Mouse (Mus musculus) hindbrain, embryonic 15.5 days (tissue): Measurements from ENCODE around the gene Tmem186. TPM values are rescaled to one million over a fixed set of nuclear protein-coding genes. Genes with fewer than 3 reads are reported as not detected.

Source experiments
- ATAC-seq: fragments of 200-750 bp; cut with Nextera tagmentation; 2 replicates; pipeline ENCODE4 v1.8.0; 2017; ENCODE audit warnings: low read depth, moderate number of reproducible peaks, moderate TSS enrichment; ENCODE audit not compliant: low FRiP score
- H3K27ac ChIP-seq: fragments of 300-500 bp; sonication (generic); replicated peaks from 2 replicates; pipeline ENCODE4 v1.5.1; 2015; ENCODE audit warnings: mild to moderate bottlenecking, inconsistent platforms
- H3K27me3 ChIP-seq: fragments of 300-500 bp; sonication (generic); 2 replicates; pipeline ENCODE4 v1.6.1; 2015; ENCODE audit warnings: control low read depth, inconsistent platforms
- H3K36me3 ChIP-seq: fragments of 300-500 bp; sonication (generic); 2 replicates; pipeline ENCODE4 v1.6.1; 2015; ENCODE audit warnings: control low read depth, inconsistent platforms
- H3K4me1 ChIP-seq: fragments of 300-500 bp; sonication (generic); replicated peaks from 2 replicates; pipeline ENCODE4 v1.6.1; 2015; ENCODE audit warnings: control low read depth, inconsistent platforms
- H3K4me2 ChIP-seq: fragments of 300-500 bp; sonication (generic); 2 replicates; pipeline ENCODE4 v1.6.1; 2015; ENCODE audit warnings: moderate library complexity, mild to moderate bottlenecking, inconsistent platforms
- H3K4me3 ChIP-seq: fragments of 300-500 bp; sonication (generic); 2 replicates; pipeline ENCODE4 v1.5.1; 2015; ENCODE audit warnings: mild to moderate bottlenecking, inconsistent platforms
- H3K9ac ChIP-seq: fragments of 300-500 bp; sonication (generic); 2 replicates; pipeline ENCODE4 v1.6.1; 2015; ENCODE audit warnings: inconsistent platforms
- H3K9me3 ChIP-seq: fragments of 300-500 bp; sonication (generic); 2 replicates; pipeline ENCODE4 v1.6.1; 2016; ENCODE audit warnings: control low read depth, inconsistent platforms
- WGBS: fragments of 180-500 bp; shearing (Covaris S2); methylation state at CpG from one replicate; pipeline ENCODE4 v1.1.7; 2015; 5-methylcytosine and 5-hydroxymethylcytosine counted together
- polyA plus RNA-seq: library from polyadenylated mRNA; unstranded; fragments of >200 nt; fragmentation: Nextera tagmentation; extraction: Ambion mirVana; gene quantifications from 2 replicates; pipeline ENCODE4 v1.2.1, GENCODE M21; 2015

The Tmem186 gene
- polyA plus RNA-seq, 1 experiment from 2014 or later, result 20.2 TPM

- Histone ChIP-seq H3K9ac (no peak overlapping the region), H3K4me3 (no peak overlapping the region), H3K27me3 (no peaks in the 10 kb centered on the region), H3K27ac (0 out of 2 replicates have a peak overlapping the region, but pooled peaks have one; percentile 43), H3K4me2 (no peak overlapping the region), H3K9me3 (no peaks in the 10 kb centered on the region), H3K4me1 (peaks cover 43% of the 10 kb centered on the region), H3K36me3 (peaks cover 37% of the 10 kb centered on the region)
- no peak for ATAC-seq
- WGBS, result 80% methylated on average over 24 of the region's 24 CpGs
Measured at GRCm38 (mm10) chr16:8663606-8664539, 26.4 kb upstream of the Tmem186 start.

GRCm38 (mm10) chr16:8663022-8663421, 25.5 kb upstream of the Tmem186 start:
- H3K9me3 ChIP-seq, result no peaks in the 10 kb centered on the region
- H3K27ac ChIP-seq, result 0 out of 2 replicates have a peak overlapping the region, but pooled peaks have one; percentile 43
- H3K4me2 ChIP-seq, result no peak overlapping the region
- no peaks in the 10 kb centered on the region for H3K27me3 ChIP-seq
- peaks cover 34% of the 10 kb centered on the region for H3K4me1 ChIP-seq
- no peak for ATAC-seq
- peaks cover 42% of the 10 kb centered on the region for H3K36me3 ChIP-seq
- H3K9ac ChIP-seq, result no peak overlapping the region
- 84% methylated on average over 2 of the region's 2 CpGs for WGBS
- no peak overlapping the region for H3K4me3 ChIP-seq

- Histone ChIP-seq H3K27ac (no peak overlapping the region), H3K4me1 (peaks cover 8% of the 10 kb centered on the region; the same call in 1 of the 2 replicates), H3K27me3 (no peaks in the 10 kb centered on the region), H3K9me3 (no peaks in the 10 kb centered on the region), H3K4me3 (no peak overlapping the region), H3K4me2 (no peak overlapping the region), H3K36me3 (peaks cover 52% of the 10 kb centered on the region), H3K9ac (no peak overlapping the region)
- no peak for ATAC-seq
- 91% methylated on average over 4 of the region's 4 CpGs for WGBS
Measured at GRCm38 (mm10) chr16:8658764-8659163, 21.3 kb upstream of the Tmem186 start.

GRCm38 (mm10) chr16:8658349-8658748, 20.8 kb upstream of the Tmem186 start:
- Histone ChIP-seq H3K4me1 (peaks cover 3% of the 10 kb centered on the region; the same call in 1 of the 2 replicates), H3K36me3 (peaks cover 51% of the 10 kb centered on the region), H3K4me3 (no peak overlapping the region), H3K9me3 (no peaks in the 10 kb centered on the region), H3K27me3 (no peaks in the 10 kb centered on the region), H3K9ac (no peak overlapping the region), H3K27ac (no peak overlapping the region), H3K4me2 (no peak overlapping the region)
- no peak for ATAC-seq
- WGBS, result 82% methylated on average over 4 of the region's 4 CpGs

DNA sequence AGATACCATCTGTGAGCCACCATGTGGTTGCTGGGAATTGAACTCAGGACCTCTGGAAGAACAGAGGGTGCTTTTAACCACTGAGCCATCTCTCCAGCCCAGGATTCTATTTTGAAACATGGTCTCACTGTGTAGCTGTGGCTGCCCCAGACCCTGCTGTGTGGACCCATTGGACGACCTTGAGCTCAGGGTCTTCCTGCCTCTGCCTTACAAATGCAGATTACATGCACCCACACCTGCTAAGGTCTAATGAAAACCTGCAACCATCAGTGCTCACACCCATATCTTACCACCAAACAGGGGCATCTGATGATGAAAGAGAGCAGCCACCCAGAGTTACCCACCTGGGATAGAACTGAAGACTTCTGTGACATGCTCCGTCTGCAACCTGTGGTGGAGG, 18.7 kb upstream of the Tmem186 start:
- Histone ChIP-seq H3K4me1 (no peaks in the 10 kb centered on the region), H3K27me3 (no peaks in the 10 kb centered on the region), H3K9me3 (no peaks in the 10 kb centered on the region), H3K4me3 (no peak overlapping the region), H3K9ac (no peak overlapping the region), H3K27ac (no peak overlapping the region), H3K36me3 (peaks cover 41% of the 10 kb centered on the region), H3K4me2 (no peak overlapping the region)
- ATAC-seq, result no peak
- WGBS, result 94% methylated on average over 2 of the region's 2 CpGs

GRCm38 (mm10) chr16:8655599-8655998, 18.1 kb upstream of the Tmem186 start:
- Histone ChIP-seq H3K27ac (no peak overlapping the region), H3K4me2 (no peak overlapping the region), H3K36me3 (peaks cover 37% of the 10 kb centered on the region), H3K9me3 (no peaks in the 10 kb centered on the region), H3K4me1 (no peaks in the 10 kb centered on the region), H3K4me3 (no peak overlapping the region), H3K27me3 (no peaks in the 10 kb centered on the region), H3K9ac (no peak overlapping the region)
- 84% methylated on average over 9 of the region's 9 CpGs for WGBS
- no peak for ATAC-seq

DNA sequence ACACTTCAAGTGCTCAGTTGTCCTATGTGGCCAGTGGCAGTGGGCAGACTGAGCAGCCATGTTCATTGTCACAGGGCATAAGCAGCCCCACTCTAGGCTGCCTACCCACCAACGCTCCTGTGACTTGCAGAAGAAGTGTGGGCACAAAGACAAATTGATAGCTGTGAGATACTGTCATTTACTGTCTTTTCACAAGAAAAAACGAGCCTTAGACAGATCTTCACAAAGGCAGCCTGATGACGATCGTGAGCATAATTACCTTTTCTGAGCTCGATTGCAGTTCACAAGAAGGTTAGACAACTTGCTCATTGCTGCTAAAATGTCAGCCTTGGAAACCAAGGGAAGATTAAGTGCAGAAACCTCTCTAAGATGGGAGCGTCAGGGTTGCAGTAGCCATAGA, 17.6 kb upstream of the Tmem186 start:
- Histone ChIP-seq H3K9me3 (no peaks in the 10 kb centered on the region), H3K27me3 (no peaks in the 10 kb centered on the region), H3K4me3 (no peak overlapping the region), H3K4me2 (no peak overlapping the region), H3K36me3 (peaks cover 34% of the 10 kb centered on the region), H3K27ac (no peak overlapping the region), H3K4me1 (no peaks in the 10 kb centered on the region), H3K9ac (no peak overlapping the region)
- 86% methylated on average over 6 of the region's 6 CpGs for WGBS
- no peak for ATAC-seq

GRCm38 (mm10) chr16:8650007-8650406, 12.5 kb upstream of the Tmem186 start:
- 92% methylated on average over 3 of the region's 3 CpGs for WGBS
- H3K27ac ChIP-seq, result no peak overlapping the region
- H3K9me3 ChIP-seq, result no peaks in the 10 kb centered on the region
- ATAC-seq, result no peak
- H3K4me3 ChIP-seq, result no peak overlapping the region
- peaks cover 49% of the 10 kb centered on the region for H3K36me3 ChIP-seq
- no peak overlapping the region for H3K4me2 ChIP-seq
- H3K27me3 ChIP-seq, result no peaks in the 10 kb centered on the region
- H3K4me1 ChIP-seq, result no peaks in the 10 kb centered on the region
- H3K9ac ChIP-seq, result no peak overlapping the region

DNA sequence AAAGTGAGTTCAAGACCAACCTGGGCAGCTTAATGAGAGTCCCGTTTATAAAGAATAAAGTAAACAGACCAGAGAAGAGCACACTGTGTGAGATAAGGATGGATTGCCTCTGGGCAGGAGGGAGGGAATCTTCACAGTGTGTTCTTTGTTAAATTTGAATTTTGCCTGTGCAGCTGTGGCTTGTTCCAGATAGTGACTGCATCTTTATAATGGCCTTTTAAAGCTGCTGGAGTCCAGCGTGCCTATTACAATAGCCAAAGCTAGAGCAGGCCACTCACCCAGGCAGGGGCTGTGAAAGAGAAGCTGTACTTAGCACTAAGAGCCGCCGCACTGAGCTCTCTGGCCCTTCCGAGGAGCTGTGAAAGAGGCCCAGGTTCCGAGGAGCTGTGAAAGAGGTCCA, 8.0 kb upstream of the Tmem186 start:
- no peak overlapping the region for H3K27ac ChIP-seq
- 84% methylated on average over 6 of the region's 6 CpGs for WGBS
- ATAC-seq, result no peak
- H3K27me3 ChIP-seq, result no peaks in the 10 kb centered on the region
- no peak overlapping the region for H3K9ac ChIP-seq
- H3K4me1 ChIP-seq, result no peaks in the 10 kb centered on the region
- no peaks in the 10 kb centered on the region for H3K9me3 ChIP-seq
- H3K36me3 ChIP-seq, result peaks cover 57% of the 10 kb centered on the region
- no peak overlapping the region for H3K4me3 ChIP-seq
- no peak overlapping the region for H3K4me2 ChIP-seq

GRCm38 (mm10) chr16:8643855-8644254, 6.3 kb upstream of the Tmem186 start:
- no peak overlapping the region for H3K27ac ChIP-seq
- no peak overlapping the region for H3K9ac ChIP-seq
- H3K27me3 ChIP-seq, result no peaks in the 10 kb centered on the region
- peaks cover 6% of the 10 kb centered on the region; the same call in 1 of the 2 replicates for H3K4me1 ChIP-seq
- H3K9me3 ChIP-seq, result no peaks in the 10 kb centered on the region
- WGBS, result 82% methylated on average over 2 of the region's 2 CpGs
- no peak overlapping the region for H3K4me3 ChIP-seq
- 0 out of 2 replicates have a peak, but pooled peaks have one; percentile 65 for ATAC-seq
- peaks cover 44% of the 10 kb centered on the region for H3K36me3 ChIP-seq
- no peak overlapping the region for H3K4me2 ChIP-seq

GRCm38 (mm10) chr16:8639466-8640191, 2.1 kb upstream of the Tmem186 start:
- Histone ChIP-seq H3K27ac (no peak overlapping the region), H3K4me1 (peaks cover 35% of the 10 kb centered on the region), H3K4me2 (no peak overlapping the region), H3K36me3 (peaks cover 13% of the 10 kb centered on the region), H3K4me3 (no peak overlapping the region), H3K27me3 (no peaks in the 10 kb centered on the region), H3K9ac (no peak overlapping the region), H3K9me3 (no peaks in the 10 kb centered on the region)
- 89% methylated on average over 11 of the region's 11 CpGs for WGBS
- ATAC-seq, result no peak

- peak overlapping the region; percentile 93 for H3K4me2 ChIP-seq
- peak overlapping the region; percentile 56 for H3K9ac ChIP-seq
- ATAC-seq, result no peak
- no peaks in the 10 kb centered on the region for H3K27me3 ChIP-seq
- 50% methylated on average over 7 of the region's 7 CpGs for WGBS
- H3K4me1 ChIP-seq, result peaks cover 35% of the 10 kb centered on the region
- H3K9me3 ChIP-seq, result no peaks in the 10 kb centered on the region
- peak overlapping the region; percentile 67 for H3K4me3 ChIP-seq
- peak overlapping the region; percentile 90 for H3K27ac ChIP-seq
- peaks cover 4% of the 10 kb centered on the region; the same call in 1 of the 2 replicates for H3K36me3 ChIP-seq
Measured at GRCm38 (mm10) chr16:8638131-8638530, 619 bp upstream of the Tmem186 start.
